Mouse (Mus musculus): ENCODE data around the gene Tnf. TPM values are rescaled to one million over a fixed set of nuclear protein-coding genes. Genes with fewer than 3 reads are reported as not detected.
A peak's percentile ranks its signal among the peaks of the same experiment; 100 is the strongest.

Tnf gene
- polyA plus RNA-seq, 1 experiment: not detected

DNA sequence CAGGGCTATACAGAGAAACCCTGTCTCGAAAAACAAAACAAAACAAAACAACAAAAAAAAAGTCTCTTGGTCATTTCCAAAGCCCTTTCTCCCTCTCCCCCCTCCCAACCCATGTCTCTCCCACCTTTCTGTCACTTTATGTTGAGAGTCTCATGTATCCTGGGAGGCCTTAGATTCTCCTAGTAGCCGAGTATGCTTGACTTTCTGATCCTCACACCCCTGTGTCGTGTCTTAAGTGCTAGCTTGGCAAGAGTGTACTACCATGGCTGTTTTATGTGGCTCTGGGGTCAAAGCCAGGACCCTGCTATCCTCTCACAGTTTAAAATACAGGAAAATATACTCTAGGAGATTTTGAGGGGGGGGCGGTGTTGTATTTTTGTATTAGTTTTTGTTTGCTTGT, 14.5 kb downstream of the Tnf start:
- no peak for TF ChIP-seq POLR2A (IDR thresholded peaks at IDR 0.05; ENCODE audit: insufficient read depth, low read depth, low read length)
- no peak for TF ChIP-seq CTCF (IDR thresholded peaks at IDR 0.05; ENCODE audit: insufficient read depth, low read depth, low read length)
- H3K4me3 ChIP-seq (ENCODE audit: insufficient read depth, low read depth, low read length): no peak overlapping the region
- H3K4me1 ChIP-seq (ENCODE audit: control insufficient read depth, insufficient read depth, low read length): peaks cover 5% of the 10 kb centered on the region
- no peak overlapping the region for H3K27ac ChIP-seq (ENCODE audit: insufficient read depth, low read depth, low read length)
- 80% methylated on average over 4 of the region's 4 CpGs for WGBS

- H3K4me3 ChIP-seq (ENCODE audit: insufficient read depth, low read depth, low read length): 0 out of 2 replicates have a peak overlapping the region, but pooled peaks have one; percentile 1
- no peak overlapping the region for H3K27ac ChIP-seq (ENCODE audit: insufficient read depth, low read depth, low read length)
- 2% methylated on average over 4 of the region's 4 CpGs for WGBS
- TF ChIP-seq POLR2A (IDR thresholded peaks at IDR 0.05; ENCODE audit: insufficient read depth, low read depth, low read length) (no peak), CTCF (IDR thresholded peaks at IDR 0.05; ENCODE audit: insufficient read depth, low read depth, low read length) (no peak)
- H3K4me1 ChIP-seq (ENCODE audit: control insufficient read depth, insufficient read depth, low read length): peaks cover 5% of the 10 kb centered on the region
These were observed 15.1 kb downstream of the Tnf start for GRCm38 (mm10) chr17:35186681-35187080.

DNA sequence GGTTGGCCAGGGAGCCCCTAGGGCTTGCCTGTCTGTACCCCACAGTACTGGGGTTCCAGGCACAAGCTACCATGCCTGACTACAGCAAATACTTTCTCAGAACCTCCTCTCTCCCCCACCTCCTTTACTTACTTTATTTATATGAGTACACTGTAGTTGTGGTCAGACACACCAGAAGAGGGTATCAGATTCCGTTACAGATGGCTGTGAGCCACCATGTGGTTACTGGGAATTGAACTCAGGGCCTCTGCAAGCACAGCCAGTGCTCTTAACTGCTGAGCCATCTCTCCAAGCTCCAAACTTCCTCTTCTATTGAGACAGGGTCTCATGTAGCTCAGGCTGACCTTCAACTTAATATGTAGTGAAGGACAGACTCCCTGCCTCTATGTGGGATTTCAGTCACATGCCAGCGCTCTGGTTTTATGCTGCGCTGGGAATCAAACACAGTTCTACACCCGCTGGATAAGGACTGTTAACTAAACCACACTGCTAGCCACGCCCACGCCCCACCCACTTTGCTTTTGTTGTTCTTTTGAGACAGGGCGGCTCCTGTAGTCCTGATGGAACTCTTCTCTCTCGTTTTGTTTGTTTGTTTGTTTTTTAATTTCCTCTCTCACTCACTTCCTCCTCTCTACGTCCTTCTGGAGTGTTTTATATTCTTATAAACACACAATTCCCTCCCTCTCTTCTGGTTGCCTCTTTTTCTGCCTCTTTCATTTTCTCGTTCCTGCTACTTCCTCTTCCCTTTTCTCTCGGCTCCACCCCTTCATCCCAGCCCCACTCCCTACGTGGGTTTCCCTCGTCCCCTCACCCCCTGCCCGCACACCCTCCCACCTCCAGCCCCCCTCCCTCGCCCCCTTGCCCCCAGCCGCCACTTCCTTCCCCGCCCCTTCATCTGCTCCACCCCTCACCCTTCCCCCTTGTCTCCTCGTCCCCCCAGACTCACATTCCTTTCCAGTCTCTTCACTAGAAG, 15.9 kb downstream of the Tnf start:
- H3K4me1 ChIP-seq (ENCODE audit: control insufficient read depth, insufficient read depth, low read length): peaks cover 5% of the 10 kb centered on the region
- WGBS: 5% methylated on average over 18 of the region's 18 CpGs
- TF ChIP-seq POLR2A (IDR thresholded peaks at IDR 0.05; ENCODE audit: insufficient read depth, low read depth, low read length) (no peak), CTCF (IDR thresholded peaks at IDR 0.05; ENCODE audit: insufficient read depth, low read depth, low read length) (no peak)
- no peak overlapping the region for H3K27ac ChIP-seq (ENCODE audit: insufficient read depth, low read depth, low read length)
- no peak overlapping the region; the same call in none of the 2 replicates for H3K4me3 ChIP-seq (ENCODE audit: insufficient read depth, low read depth, low read length)

DNA sequence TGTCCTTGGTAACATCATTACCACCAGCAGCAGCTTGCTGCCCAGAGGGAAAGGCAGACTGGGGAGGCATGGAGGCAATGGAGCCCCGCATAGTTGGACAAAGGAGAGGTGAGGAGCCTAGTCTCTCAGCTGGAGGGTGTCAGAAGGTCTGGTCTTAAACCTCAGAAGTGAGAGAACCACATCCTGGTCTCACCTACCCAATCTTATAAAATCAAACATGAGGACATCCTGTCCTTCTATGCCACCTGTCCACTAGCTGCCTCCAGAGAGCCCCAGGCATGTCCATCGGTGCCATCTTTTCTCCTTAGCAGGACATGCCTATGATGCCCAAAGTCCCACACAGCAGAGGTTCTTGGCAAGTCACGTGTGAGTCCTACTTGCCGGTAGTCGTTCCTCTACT, 21.7 kb downstream of the Tnf start:
- WGBS: 88% methylated on average over 5 of the region's 5 CpGs

DNA sequence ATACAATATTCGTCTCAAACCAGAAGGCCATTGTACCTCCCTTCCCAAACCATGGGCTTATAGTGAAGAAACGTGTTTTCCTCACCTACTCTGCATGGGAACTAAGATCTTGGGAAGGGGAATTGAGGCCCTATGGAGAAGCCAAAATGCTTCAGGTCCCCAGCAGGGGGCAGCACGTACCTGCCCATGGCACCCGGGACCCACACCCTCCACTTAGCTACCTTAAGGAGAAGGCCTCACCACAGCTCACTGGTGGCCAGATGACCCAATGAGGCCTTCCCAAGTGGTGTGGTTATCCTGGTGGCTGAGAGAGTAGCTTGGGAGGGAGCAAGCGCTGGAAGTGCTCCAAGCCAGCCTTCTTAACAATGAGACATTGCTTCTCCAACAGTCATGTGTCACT, 23.3 kb downstream of the Tnf start:
- Histone ChIP-seq H3K4me3 (ENCODE audit: insufficient read depth, low read depth, low read length) (no peak overlapping the region), H3K4me1 (ENCODE audit: control insufficient read depth, insufficient read depth, low read length) (peaks cover under 1% of the 10 kb centered on the region; the same call in 1 of the 2 replicates), H3K27ac (ENCODE audit: insufficient read depth, low read depth, low read length) (no peak overlapping the region)
- WGBS: 27% methylated on average over 5 of the region's 5 CpGs
- TF ChIP-seq POLR2A (IDR thresholded peaks at IDR 0.05; ENCODE audit: insufficient read depth, low read depth, low read length) (no peak), CTCF (IDR thresholded peaks at IDR 0.05; ENCODE audit: insufficient read depth, low read depth, low read length) (peak; percentile 85)

More for the DNA sequence above, 21.7 kb downstream of the Tnf start:
- Histone ChIP-seq H3K4me3 (ENCODE audit: insufficient read depth, low read depth, low read length) (no peak overlapping the region), H3K27ac (ENCODE audit: insufficient read depth, low read depth, low read length) (no peak overlapping the region), H3K4me1 (ENCODE audit: control insufficient read depth, insufficient read depth, low read length) (no peaks in the 10 kb centered on the region)
- TF ChIP-seq POLR2A (IDR thresholded peaks at IDR 0.05; ENCODE audit: insufficient read depth, low read depth, low read length) (no peak), CTCF (IDR thresholded peaks at IDR 0.05; ENCODE audit: insufficient read depth, low read depth, low read length) (no peak)

DNA sequence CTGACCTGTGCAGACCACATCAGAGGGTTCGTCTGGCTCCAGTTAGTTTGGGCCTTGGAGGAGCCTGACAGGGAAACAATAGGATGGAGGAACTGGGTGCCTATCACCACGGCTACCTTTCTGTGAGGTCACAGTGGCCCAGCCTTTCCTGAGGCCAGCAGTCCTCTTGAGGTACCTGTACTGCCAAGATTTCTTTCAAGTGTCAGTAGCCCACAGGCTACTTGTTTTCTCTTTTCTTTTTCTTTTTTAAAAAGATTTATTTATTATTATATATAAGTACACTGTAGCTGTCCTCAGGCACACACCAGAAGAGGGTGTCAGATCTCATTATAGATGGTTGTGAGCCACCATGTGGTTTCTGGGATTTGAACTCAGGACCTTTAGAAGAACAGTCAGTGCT, 25.8 kb downstream of the Tnf start, which contains the start of gene Aif1:
Gene Aif1 (minus strand): TSS at position 101 of the 400 bp plus-strand sequence.
- WGBS: 70% methylated on average over 2 of the region's 2 CpGs
- Histone ChIP-seq H3K4me1 (ENCODE audit: control insufficient read depth, insufficient read depth, low read length) (peaks cover 2% of the 10 kb centered on the region; the same call in 1 of the 2 replicates), H3K4me3 (ENCODE audit: insufficient read depth, low read depth, low read length) (no peak within 1 kb of the TSS), H3K27ac (ENCODE audit: insufficient read depth, low read depth, low read length) (no peak within 1 kb of the TSS)
- TF ChIP-seq POLR2A (IDR thresholded peaks at IDR 0.05; ENCODE audit: insufficient read depth, low read depth, low read length) (no peak), CTCF (IDR thresholded peaks at IDR 0.05; ENCODE audit: insufficient read depth, low read depth, low read length) (no peak)

- TF ChIP-seq POLR2A (IDR thresholded peaks at IDR 0.05; ENCODE audit: insufficient read depth, low read depth, low read length): no peak
- no peak for TF ChIP-seq CTCF (IDR thresholded peaks at IDR 0.05; ENCODE audit: insufficient read depth, low read depth, low read length)
- Histone ChIP-seq H3K4me3 (ENCODE audit: insufficient read depth, low read depth, low read length) (no peak overlapping the region), H3K27ac (ENCODE audit: insufficient read depth, low read depth, low read length) (no peak overlapping the region), H3K4me1 (ENCODE audit: control insufficient read depth, insufficient read depth, low read length) (peaks cover 2% of the 10 kb centered on the region; the same call in 1 of the 2 replicates)
- WGBS: 81% methylated on average over 6 of the region's 6 CpGs
These were observed 26.4 kb downstream of the Tnf start for GRCm38 (mm10) chr17:35175382-35175781.

DNA sequence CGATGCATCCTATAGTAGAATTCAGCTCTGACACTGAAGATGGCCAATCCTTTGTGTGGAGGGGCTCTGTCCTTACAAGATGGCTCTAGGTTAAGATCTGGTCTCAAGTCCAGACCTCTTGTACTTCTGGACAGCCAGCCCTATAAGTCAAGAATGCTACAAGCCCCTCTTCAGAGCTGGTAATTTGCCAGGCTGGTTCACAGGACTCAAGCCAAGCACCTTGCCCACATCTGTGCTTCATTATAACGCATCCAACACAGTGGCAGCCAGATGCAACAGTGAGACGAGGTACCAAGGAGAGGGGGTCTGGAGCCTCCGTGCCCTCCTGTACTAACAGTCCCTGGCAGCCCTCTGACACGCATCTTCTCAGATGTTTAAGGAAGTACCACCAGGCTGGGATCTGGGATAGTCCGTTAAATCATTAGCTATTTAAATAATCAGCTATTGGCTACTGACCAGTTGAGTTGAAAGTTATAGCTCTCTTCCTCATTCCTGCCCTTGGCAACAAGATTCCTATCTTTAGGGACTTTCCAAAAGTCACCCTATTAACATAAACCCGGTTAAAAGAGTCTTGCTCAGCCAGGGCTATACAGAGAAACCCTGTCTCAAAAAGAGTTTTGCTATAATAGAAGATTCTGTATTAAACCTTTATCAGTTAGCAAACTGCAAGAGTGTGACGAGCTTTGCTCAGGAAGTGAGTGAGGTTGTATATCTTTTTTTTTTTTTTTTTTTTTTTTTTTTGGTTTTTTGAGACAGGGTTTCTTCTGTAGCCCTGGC, 27.4 kb downstream of the Tnf start:
- 62% methylated on average over 8 of the region's 8 CpGs for WGBS
- Histone ChIP-seq H3K27ac (ENCODE audit: insufficient read depth, low read depth, low read length) (no peak overlapping the region), H3K4me1 (ENCODE audit: control insufficient read depth, insufficient read depth, low read length) (peaks cover 2% of the 10 kb centered on the region; the same call in 1 of the 2 replicates), H3K4me3 (ENCODE audit: insufficient read depth, low read depth, low read length) (no peak overlapping the region)
- TF ChIP-seq CTCF (IDR thresholded peaks at IDR 0.05; ENCODE audit: insufficient read depth, low read depth, low read length) (no peak), POLR2A (IDR thresholded peaks at IDR 0.05; ENCODE audit: insufficient read depth, low read depth, low read length) (no peak)

All from olfactory bulb, adult 2 months (tissue).